Mouse (Mus musculus): ENCODE results near the gene Gm21969.

Gm21969 gene

GRCm38 (mm10) chr4:139585713-139586112 is 17.3 kb upstream of the Gm21969 start:
- DNase-seq (ENCODE audit: low spot score in 2 of 2): no peak

DNA sequence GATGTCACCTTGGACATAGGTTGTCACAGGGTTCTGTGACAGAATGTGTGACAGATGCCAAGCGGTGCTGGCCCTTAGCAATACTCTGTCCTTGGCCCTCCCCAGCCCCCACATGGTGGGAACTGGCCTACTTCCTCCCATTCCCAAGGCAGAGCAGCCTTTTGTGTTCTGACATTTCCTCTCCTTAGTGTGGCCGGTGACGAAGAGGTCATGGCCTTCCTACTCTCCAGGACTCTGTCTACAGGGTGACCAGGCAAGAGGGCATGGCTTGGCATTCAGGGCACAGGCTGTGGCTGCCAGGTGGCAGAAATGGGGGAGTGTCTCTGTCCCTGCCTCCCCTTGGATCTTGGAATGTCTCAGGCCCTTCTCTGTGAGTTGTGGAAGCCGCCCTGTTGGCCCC is 15.6 kb upstream of the Gm21969 start:
- no peak for DNase-seq (ENCODE audit: low spot score in 2 of 2)

DNA sequence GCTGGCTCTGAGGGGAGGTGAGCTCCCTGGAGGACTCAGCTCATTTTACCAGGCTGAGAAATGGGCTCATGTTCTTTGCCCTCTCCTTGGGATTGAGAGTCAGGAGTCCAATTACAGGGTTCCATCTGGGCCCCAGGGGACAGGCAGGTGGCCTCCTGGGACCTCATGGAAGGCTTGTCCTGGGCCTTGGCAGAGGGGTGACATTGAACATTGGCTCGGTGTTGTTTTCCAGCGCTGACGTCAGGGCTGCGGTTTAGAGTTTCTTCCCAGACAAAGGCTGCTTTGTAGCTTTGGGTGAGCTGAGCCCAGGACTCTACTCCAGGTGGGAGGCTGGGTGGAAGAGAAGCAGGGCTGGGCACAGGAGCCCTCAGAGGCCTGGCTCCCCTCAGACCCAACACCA is 15.2 kb upstream of the Gm21969 start:
- no peak for DNase-seq (ENCODE audit: low spot score in 2 of 2)

DNA sequence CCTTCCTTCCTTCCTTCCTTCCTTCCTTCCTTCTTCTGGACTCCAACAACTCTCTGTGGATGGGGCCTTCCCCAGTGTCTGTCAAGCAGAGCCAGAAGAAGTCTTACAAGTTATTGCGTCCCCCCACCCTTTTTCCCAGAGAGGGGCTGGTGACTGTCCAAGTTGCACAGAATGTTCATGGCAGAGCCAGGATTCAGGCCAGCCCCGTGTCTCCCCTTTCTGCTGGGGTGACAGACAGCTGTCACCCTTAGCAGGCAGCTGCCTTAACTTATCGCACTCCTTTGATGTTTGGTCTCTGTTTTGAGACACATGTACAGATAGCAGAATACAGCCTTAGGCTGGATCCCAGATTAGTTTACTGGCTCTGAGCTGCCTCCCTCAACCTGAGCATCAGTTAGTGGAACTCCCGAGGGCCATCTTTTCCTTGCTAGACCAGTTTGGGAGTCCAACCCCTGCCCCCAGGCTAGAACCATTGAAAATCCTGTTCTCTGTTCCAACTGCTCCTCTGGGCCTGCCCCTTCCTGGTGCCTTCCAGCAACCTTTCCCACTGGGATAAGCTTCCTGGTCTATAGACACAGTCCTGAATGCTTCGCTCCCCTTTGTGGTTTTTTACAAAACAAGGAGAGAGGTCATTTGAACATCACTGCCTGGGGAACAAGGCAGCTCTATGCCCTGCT is 13.5 kb upstream of the Gm21969 start:
- DNase-seq (ENCODE audit: low spot score in 2 of 2): no peak

GRCm38 (mm10) chr4:139590446-139590845 is 12.5 kb upstream of the Gm21969 start:
- DNase-seq (ENCODE audit: low spot score in 2 of 2): no peak

- DNase-seq (ENCODE audit: low spot score in 2 of 2): no peak
These were observed 10.1 kb upstream of the Gm21969 start for GRCm38 (mm10) chr4:139592895-139593294.

- DNase-seq (ENCODE audit: low spot score in 2 of 2): no peak
These were observed 9.6 kb upstream of the Gm21969 start for GRCm38 (mm10) chr4:139593383-139593782.

DNA sequence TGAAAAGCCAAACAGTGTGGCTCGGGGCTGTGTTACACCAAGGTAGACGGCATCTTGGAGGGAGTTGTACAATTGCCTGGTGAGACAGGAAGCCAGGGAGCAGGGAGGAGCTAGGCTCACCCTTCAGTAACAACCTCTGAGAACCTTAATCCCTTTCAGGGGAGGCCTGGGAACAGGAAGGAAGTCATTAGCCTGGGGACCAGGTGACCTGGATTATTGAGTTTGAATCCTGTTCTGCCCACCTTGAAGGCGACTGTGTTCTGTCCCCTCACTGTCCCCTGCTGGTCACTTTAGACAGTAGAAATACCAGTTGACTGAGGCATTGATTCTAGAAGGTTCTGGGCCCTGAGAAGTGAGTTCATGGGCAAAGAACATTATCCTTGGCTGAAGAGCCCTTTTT is 8.9 kb upstream of the Gm21969 start:
- DNase-seq (ENCODE audit: low spot score in 2 of 2): no peak

- DNase-seq (ENCODE audit: low spot score in 2 of 2): no peak
These were observed 6.3 kb upstream of the Gm21969 start for GRCm38 (mm10) chr4:139596715-139597114.

- no peak for DNase-seq (ENCODE audit: low spot score in 2 of 2)
These were observed 5.4 kb upstream of the Gm21969 start for GRCm38 (mm10) chr4:139597286-139598284.

DNA sequence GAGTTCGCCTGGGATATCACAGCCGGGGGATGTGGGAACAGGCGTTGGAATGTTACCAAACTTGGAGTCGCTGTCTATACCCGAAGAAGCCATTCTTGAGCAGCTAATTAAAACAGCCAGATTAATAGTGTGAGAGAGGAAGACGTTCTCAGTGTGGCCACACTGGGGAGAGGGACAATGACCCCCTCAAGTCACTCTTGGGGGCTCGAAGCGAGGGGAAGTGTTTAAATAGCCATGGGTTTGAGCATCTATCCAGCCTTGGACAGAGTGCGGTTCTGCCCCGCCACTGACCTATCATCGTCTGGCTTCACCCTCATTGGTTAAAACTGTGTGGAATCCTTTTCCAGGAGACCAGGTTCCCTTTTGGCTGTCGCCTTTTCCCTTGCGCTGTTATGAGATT is 4.6 kb upstream of the Gm21969 start:
- DNase-seq (ENCODE audit: low spot score in 2 of 2): no peak

- DNase-seq (ENCODE audit: low spot score in 2 of 2): peak in 1 of 2 experiments; percentile 62
These were observed 4.0 kb upstream of the Gm21969 start for GRCm38 (mm10) chr4:139598950-139599518.

GRCm38 (mm10) chr4:139601519-139602356 is 1.2 kb upstream of the Gm21969 start:
- DNase-seq (ENCODE audit: low spot score in 2 of 2): no peak

DNA sequence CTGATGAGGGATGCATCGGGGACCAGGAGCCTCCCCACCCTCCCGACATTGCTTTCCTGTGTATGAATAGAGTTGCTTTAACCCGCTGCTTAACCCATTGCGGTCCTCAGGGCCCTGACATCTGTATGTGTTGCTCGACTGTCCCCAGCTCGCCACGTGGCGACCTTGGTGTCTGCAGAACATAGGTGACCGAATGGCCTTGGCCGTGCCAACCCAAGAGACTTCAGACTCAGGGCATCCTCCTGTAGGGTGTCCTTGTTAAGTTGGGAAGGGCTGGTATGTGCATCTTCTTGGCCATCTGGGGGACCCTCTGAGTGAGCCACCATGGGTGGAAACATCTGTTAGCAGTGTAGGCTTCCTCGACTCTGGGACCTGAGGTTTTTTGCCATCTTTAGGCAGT is 2.2 kb downstream of the Gm21969 start:
- no peak for DNase-seq (ENCODE audit: low spot score in 2 of 2)

- DNase-seq (ENCODE audit: low spot score in 2 of 2): no peak
These were observed 3.7 kb downstream of the Gm21969 start for GRCm38 (mm10) chr4:139606732-139607131.

DNA sequence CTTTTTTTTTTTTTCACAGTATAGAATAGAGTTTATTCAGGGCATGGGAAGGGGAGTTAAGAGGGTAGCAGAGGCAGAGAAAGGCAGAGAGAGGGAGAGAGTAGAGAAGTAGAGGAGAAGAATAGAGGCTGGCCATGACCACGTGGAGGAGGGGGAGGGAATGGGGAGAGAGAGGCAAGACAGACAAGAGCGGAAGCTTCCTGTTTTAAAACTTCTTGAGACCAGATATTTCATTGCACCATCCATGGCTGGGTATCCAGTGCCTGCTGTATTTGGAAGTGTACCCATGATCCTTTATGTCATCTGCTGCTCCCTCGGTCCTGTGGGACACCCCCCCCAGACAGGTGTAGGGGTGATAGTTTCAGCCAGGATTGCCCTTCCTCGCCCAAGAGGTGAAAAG is 6.0 kb downstream of the Gm21969 start:
- no peak for DNase-seq (ENCODE audit: low spot score in 2 of 2)

DNA sequence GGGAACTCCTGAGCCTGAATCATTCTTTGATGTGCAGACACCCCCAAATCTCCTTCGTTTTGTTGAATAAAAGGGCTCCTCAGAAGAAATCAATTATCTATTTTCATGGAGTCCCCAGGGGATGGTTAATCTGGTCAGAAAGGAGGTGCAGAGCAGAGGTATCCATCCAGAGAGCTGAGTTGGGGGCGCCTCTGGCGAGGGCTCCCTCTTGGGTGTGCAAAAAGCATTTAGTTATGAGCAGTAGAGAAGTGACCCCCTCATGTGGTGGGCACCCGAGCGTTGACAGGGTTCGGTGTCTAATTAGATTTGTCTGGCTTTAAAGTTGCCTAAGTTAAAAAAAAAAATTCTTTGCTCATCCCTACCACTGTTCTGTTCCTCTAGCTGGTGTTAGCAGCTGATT is 8.0 kb downstream of the Gm21969 start:
- DNase-seq (ENCODE audit: low spot score in 2 of 2): no peak

DNA sequence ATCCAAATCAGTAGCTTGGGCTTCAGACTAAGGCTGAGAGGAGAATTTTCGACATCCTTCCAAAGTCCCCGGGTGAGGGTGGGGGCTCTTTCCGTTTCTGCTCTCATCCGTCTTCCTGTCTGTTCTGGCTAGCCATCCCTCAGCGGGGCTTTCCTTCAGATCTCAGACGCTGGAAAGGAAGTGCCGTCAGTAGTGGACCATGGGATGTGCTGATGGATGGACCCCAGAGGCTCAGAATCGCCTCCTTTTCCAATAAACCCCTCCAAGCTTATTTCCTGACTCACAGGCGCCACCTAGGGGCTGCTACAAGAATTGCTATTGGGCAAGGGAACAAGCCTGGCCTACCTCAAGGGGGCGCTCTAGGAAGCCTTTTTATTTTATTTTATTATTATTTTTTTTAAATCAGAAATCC is 8.6 kb downstream of the Gm21969 start:
- DNase-seq (ENCODE audit: low spot score in 2 of 2): peak; percentile 69 to 86

DNA sequence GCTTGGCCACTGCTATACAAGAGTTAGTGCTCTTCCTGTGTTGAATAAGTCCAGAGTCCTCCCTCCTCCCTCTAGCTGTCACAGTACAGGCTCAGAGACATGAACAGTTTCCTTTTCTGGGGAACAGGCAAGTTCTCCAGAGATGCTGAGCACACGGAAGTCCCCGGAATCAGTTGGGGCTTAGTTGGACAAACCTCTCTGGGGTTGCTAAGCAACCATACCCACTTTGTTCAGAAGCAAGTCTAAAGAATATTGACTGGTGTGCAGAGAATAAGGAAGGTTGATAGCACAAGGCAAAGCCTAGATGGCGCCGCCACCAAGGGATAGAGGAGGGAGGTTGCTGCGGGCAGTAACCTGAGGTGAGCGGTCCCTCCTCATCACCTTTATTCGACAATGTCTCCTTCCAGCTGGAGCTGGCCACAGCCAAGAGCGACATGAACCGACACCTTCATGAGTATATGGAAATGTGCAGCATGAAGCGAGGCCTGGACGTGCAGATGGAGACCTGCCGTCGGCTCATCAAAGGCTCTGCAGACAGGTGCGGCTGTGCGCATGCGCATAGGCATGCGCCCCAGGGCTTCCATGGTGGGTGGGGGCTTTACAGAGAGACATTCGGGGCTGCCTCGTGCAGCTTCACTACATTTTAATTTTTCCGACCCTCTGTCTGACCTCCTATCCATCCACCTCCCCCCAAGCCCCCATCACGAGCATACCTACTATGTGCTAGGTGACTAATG is 11.7 kb downstream of the Gm21969 start:
- no peak for DNase-seq (ENCODE audit: low spot score in 2 of 2)

DNA sequence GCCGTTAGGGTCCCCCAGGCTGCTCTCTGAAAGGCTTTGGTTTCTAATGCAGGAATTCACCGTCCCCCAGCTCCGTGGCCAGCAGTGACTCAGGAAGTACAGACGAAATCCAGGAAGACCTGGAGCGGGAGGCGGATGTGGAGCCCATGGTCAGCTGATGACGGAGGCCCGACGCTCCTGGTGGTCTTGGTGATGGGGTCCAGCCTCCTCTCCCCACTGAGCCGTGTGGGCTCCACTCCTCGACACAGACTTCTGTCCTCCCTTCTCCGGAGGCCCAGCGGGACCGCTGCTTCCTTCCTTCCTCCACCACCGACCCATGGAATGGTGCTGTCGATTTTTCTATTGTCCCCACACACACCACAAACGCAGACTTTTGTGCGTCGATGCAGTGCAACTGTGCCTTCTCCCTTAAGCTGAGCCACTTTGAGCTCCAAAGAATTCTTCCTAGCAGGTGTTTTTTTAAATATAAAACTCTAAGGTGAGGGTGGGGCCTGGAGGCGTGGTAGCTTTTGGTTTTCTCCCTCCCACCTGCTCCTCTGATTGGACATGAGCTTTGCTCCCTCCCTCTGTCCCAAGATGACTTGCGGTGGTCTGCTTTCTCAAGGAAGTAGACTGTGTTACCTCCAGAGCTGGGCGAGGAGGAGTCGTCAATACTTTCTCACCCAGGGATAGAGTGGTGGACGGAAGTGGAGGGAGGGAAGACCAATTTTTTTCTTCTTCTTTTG is 13.5 kb downstream of the Gm21969 start:
- DNase-seq (ENCODE audit: low spot score in 2 of 2): peak; percentile 46 to 74

All from spleen, postnatal 10 days (tissue).